Mouse (Mus musculus) bone marrow, adult 2 months (tissue): Measurements from ENCODE around the gene Fam184b.

ENCODE experiments used
- CTCF ChIP-seq: fragments of 200-500 bp; IDR thresholded peaks from 2 replicates; pipeline ENCODE4 v1.5.1; 2011; ENCODE audit warnings: low read length, control low read depth; ENCODE audit not compliant: control insufficient read depth, insufficient read depth
- POLR2A ChIP-seq: fragments of 200-500 bp; IDR thresholded peaks from 2 replicates; pipeline ENCODE4 v1.6.1; 2011; ENCODE audit warnings: low read depth, mild to moderate bottlenecking, control low read depth, low read length, borderline replicate concordance; ENCODE audit not compliant: control insufficient read depth

DNA sequence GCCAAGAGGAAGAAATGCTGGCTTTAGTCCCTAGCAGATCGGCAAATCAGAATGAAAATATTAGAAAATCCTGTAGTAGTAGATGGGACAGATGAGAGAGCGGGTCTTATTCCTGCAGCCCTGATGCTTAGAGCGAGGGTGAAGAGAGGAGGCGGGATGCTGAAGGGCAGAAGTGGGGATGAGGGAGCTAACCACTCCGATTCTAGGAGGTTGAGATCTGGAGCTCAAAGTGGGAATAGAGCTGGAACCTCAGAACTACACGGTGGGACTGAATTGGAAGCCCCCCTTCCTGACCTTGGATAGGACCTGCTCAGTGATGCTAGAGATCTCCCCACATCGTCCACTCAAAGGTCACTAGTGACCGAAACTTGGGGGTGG, 290 bp upstream of the Fam184b start:
- no peak for TF ChIP-seq POLR2A
- no peak for TF ChIP-seq CTCF
